Mouse (Mus musculus) megakaryocyte progenitor cell, adult 5-6 weeks (primary cell): ENCODE measurements around the gene Gm11487. TPM values are rescaled to one million over a fixed set of nuclear protein-coding genes. Genes with fewer than 3 reads are reported as not detected.
"Not testable (repeated sequence)": the region's sequence is repeated elsewhere in the genome, so short reads cannot be mapped to it uniquely, and the experiment has no call there.

Source experiments
- ATAC-seq: replicated peaks from 2 replicates; pipeline ENCODE4 v1.8.0; 2016; ENCODE audit warnings: mild to moderate bottlenecking, moderate TSS enrichment, inconsistent platforms; ENCODE audit not compliant: poor library complexity
- total RNA-seq, 2 experiments: library from RNA; stranded (forward) in 1 of 2; stranded (reverse) in 1 of 2; fragments of 157-497, 149-512 nt in 1 of 2; fragments of 200-1000 nt in 1 of 2; gene quantifications; 2 replicates each; pipeline versions ENCODE4 v1.2.3 to v1.2.4; 2015 to 2017

Gene Gm11487
- total RNA-seq (2015) (not detected in 2 replicates), total RNA-seq (2017) (not detected in 2 replicates)

GRCm38 (mm10) chr4:73404972-73405371 lies at the start of gene Gm11487:
TSS of gene Gm11487 (minus strand) at chr4:73405072.
- ATAC-seq = not testable (repeated sequence)

- ATAC-seq = no peak
Measured at GRCm38 (mm10) chr4:73444715-73445114, 39.8 kb upstream of the Gm11487 start.

- ATAC-seq = no peak
Measured at GRCm38 (mm10) chr4:73442568-73442967, 37.7 kb upstream of the Gm11487 start.

- no peak for ATAC-seq
Measured at GRCm38 (mm10) chr4:73425903-73426302, 21.0 kb upstream of the Gm11487 start.

- ATAC-seq = no peak
Measured at GRCm38 (mm10) chr4:73423049-73423448, 18.2 kb upstream of the Gm11487 start.

- ATAC-seq = no peak
Measured at GRCm38 (mm10) chr4:73366534-73366933, 38.3 kb downstream of the Gm11487 start.

Other genes with a start within 250 kb of the Gm11487 start
- gene Gm11238, start 202.8 kb upstream of the Gm11487 start, total RNA-seq (2015) = not detected in 2 replicates
- gene Gm11238, start 202.8 kb upstream of the Gm11487 start, total RNA-seq (2017) = not detected in 2 replicates
- gene Gm11237, start 217.9 kb upstream of the Gm11487 start, total RNA-seq (2015) = not detected in 2 replicates
- not detected in 2 replicates for gene Gm11237, start 217.9 kb upstream of the Gm11487 start, total RNA-seq (2017)
- not detected in 2 replicates for gene Gm11236, start 233.0 kb upstream of the Gm11487 start, total RNA-seq (2015)
- not detected in 2 replicates for gene Gm11236, start 233.0 kb upstream of the Gm11487 start, total RNA-seq (2017)